Mouse (Mus musculus) fat pad, adult 2 months (tissue): ENCODE results near the gene Dctpp1.

Source experiments
- DNase-seq: peaks from one replicate; pipeline ENCODE4 v3.0.0-alpha.2; 2011; ENCODE audit warnings: low read depth, low spot score; ENCODE audit errors: extremely low read depth

The Dctpp1 gene

GRCm38 (mm10) chr7:127211014-127211745 is 49.3 kb downstream of the Dctpp1 start:
- DNase-seq = no peak

GRCm38 (mm10) chr7:127210266-127210665 is 50.2 kb downstream of the Dctpp1 start:
- no peak for DNase-seq

- DNase-seq = no peak
Measured at GRCm38 (mm10) chr7:127209851-127210250, 50.7 kb downstream of the Dctpp1 start.

GRCm38 (mm10) chr7:127208553-127209438 is 51.7 kb downstream of the Dctpp1 start, which contains the start of gene Mylpf:
Mylpf (plus strand) TSS chr7:127208890.
- DNase-seq = peak; percentile 99

GRCm38 (mm10) chr7:127208295-127208552 is 52.3 kb downstream of the Dctpp1 start, which contains the start of gene Tbc1d10b:
Tbc1d10b (minus strand) TSS chr7:127208468.
- no peak for DNase-seq

GRCm38 (mm10) chr7:127207374-127208294 is 52.9 kb downstream of the Dctpp1 start:
- DNase-seq = no peak
